Mouse (Mus musculus) heart, embryonic 13.5 days (tissue): ENCODE data around the gene Lbr. TPM values are rescaled to one million over a fixed set of nuclear protein-coding genes. Genes with fewer than 3 reads are reported as not detected.
A peak's percentile ranks its signal among the peaks of the same experiment; 100 is the strongest.

ENCODE experiments used
- ATAC-seq: fragments of 200-750 bp; cut with Nextera tagmentation; 2 replicates; pipeline ENCODE4 v1.8.0; 2017; ENCODE audit warnings: moderate TSS enrichment; ENCODE audit not compliant: insufficient number of reproducible peaks, low FRiP score, low TSS enrichment; ENCODE audit errors: extremely low read depth
- H3K27ac ChIP-seq: fragments of 300-500 bp; sonication (generic); replicated peaks from 2 replicates; pipeline ENCODE4 v1.5.1; 2015; ENCODE audit warnings: moderate library complexity, mild to moderate bottlenecking, inconsistent platforms
- H3K27me3 ChIP-seq: fragments of 300-500 bp; sonication (generic); replicated peaks from 2 replicates; pipeline ENCODE4 v1.6.1; 2015; ENCODE audit warnings: mild to moderate bottlenecking, inconsistent platforms
- H3K36me3 ChIP-seq: fragments of 300-500 bp; sonication (generic); 2 replicates; pipeline ENCODE4 v1.6.1; 2015; ENCODE audit warnings: mild to moderate bottlenecking, inconsistent platforms
- H3K4me1 ChIP-seq: fragments of 300-500 bp; sonication (generic); 2 replicates; pipeline ENCODE4 v1.6.1; 2015; ENCODE audit warnings: inconsistent platforms
- H3K4me2 ChIP-seq: fragments of 300-500 bp; sonication (generic); 2 replicates; pipeline ENCODE4 v1.6.1; 2015; ENCODE audit warnings: inconsistent platforms, mild to moderate bottlenecking, moderate library complexity
- H3K4me3 ChIP-seq: fragments of 300-500 bp; sonication (generic); 2 replicates; pipeline ENCODE4 v1.5.1; 2015; ENCODE audit warnings: moderate library complexity, mild to moderate bottlenecking, inconsistent platforms
- H3K9ac ChIP-seq: fragments of 300-500 bp; sonication (generic); 2 replicates; pipeline ENCODE4 v1.6.1; 2015; ENCODE audit warnings: inconsistent platforms, mild to moderate bottlenecking, moderate library complexity
- H3K9me3 ChIP-seq: fragments of 300-500 bp; sonication (generic); 2 replicates; pipeline ENCODE4 v1.6.1; 2016; ENCODE audit warnings: inconsistent platforms
- WGBS: fragments of 180-500 bp; shearing (Covaris S2); methylation state at CpG from one replicate; pipeline ENCODE4 v1.1.7; 2015; ENCODE audit warnings: mixed read lengths; 5-methylcytosine and 5-hydroxymethylcytosine counted together
- polyA plus RNA-seq: library from polyadenylated mRNA; unstranded; fragments of >200 nt; fragmentation: Nextera tagmentation; extraction: Ambion mirVana; gene quantifications from 2 replicates; pipeline ENCODE4 v1.2.1, GENCODE M21; 2015

Lbr gene
- polyA plus RNA-seq, 1 experiment from 2014 or later: 62.2 TPM

GRCm38 (mm10) chr1:181851521-181852310 lies 8.9 kb upstream of the Lbr start:
- no peaks in the 10 kb centered on the region for H3K36me3 ChIP-seq
- H3K4me1 ChIP-seq: peaks cover 27% of the 10 kb centered on the region
- H3K27me3 ChIP-seq: no peaks in the 10 kb centered on the region
- 53% methylated on average over 12 of the region's 12 CpGs for WGBS
- peak overlapping the region; percentile 69; the same call in 1 of the 2 replicates for H3K9ac ChIP-seq
- peak overlapping the region; percentile 67 for H3K4me2 ChIP-seq
- peak overlapping the region; percentile 29; the same call in 1 of the 2 replicates for H3K27ac ChIP-seq
- ATAC-seq: no peak
- no peak overlapping the region; the same call in 1 of the 2 replicates for H3K4me3 ChIP-seq
- H3K9me3 ChIP-seq: no peaks in the 10 kb centered on the region

- Histone ChIP-seq H3K27me3 (no peaks in the 10 kb centered on the region), H3K4me2 (no peak overlapping the region), H3K27ac (no peak overlapping the region), H3K9me3 (no peaks in the 10 kb centered on the region), H3K4me1 (peaks cover 27% of the 10 kb centered on the region), H3K9ac (no peak overlapping the region), H3K4me3 (no peak overlapping the region), H3K36me3 (no peaks in the 10 kb centered on the region)
- WGBS: 86% methylated on average over 4 of the region's 4 CpGs
- ATAC-seq: no peak
Measured at GRCm38 (mm10) chr1:181850441-181850840, 7.6 kb upstream of the Lbr start.

- Histone ChIP-seq H3K4me1 (peaks cover 25% of the 10 kb centered on the region), H3K27ac (no peak overlapping the region), H3K9me3 (no peaks in the 10 kb centered on the region), H3K9ac (no peak overlapping the region), H3K4me2 (no peak overlapping the region), H3K36me3 (no peaks in the 10 kb centered on the region), H3K4me3 (no peak overlapping the region), H3K27me3 (no peaks in the 10 kb centered on the region)
- ATAC-seq: no peak
- 83% methylated on average over 1 of the region's 1 CpGs for WGBS
Measured at GRCm38 (mm10) chr1:181848210-181848609, 5.4 kb upstream of the Lbr start.

- ATAC-seq: no peak
- WGBS: 84% methylated on average over 3 of the region's 3 CpGs
- no peaks in the 10 kb centered on the region for H3K27me3 ChIP-seq
Measured at GRCm38 (mm10) chr1:181847396-181847795, 4.5 kb upstream of the Lbr start.

GRCm38 (mm10) chr1:181845767-181846166 lies 2.9 kb upstream of the Lbr start:
- 78% methylated on average over 3 of the region's 3 CpGs for WGBS
- ATAC-seq: no peak
- H3K27ac ChIP-seq: no peak overlapping the region
- peaks cover 19% of the 10 kb centered on the region for H3K4me1 ChIP-seq
- H3K9me3 ChIP-seq: no peaks in the 10 kb centered on the region
- no peak overlapping the region for H3K9ac ChIP-seq
- no peak overlapping the region for H3K4me2 ChIP-seq
- no peak overlapping the region for H3K4me3 ChIP-seq
- no peaks in the 10 kb centered on the region for H3K27me3 ChIP-seq
- no peaks in the 10 kb centered on the region for H3K36me3 ChIP-seq

More at GRCm38 (mm10) chr1:181847396-181847795, 4.5 kb upstream of the Lbr start:
- H3K36me3 ChIP-seq: no peaks in the 10 kb centered on the region
- no peak overlapping the region for H3K4me2 ChIP-seq
- no peak overlapping the region for H3K4me3 ChIP-seq
- no peak overlapping the region for H3K27ac ChIP-seq
- peaks cover 22% of the 10 kb centered on the region for H3K4me1 ChIP-seq
- H3K9me3 ChIP-seq: no peaks in the 10 kb centered on the region
- H3K9ac ChIP-seq: no peak overlapping the region

- Histone ChIP-seq H3K4me2 (no peak overlapping the region), H3K36me3 (no peaks in the 10 kb centered on the region), H3K9me3 (no peaks in the 10 kb centered on the region), H3K4me3 (no peak overlapping the region), H3K27me3 (no peaks in the 10 kb centered on the region), H3K4me1 (peaks cover 26% of the 10 kb centered on the region), H3K27ac (no peak overlapping the region), H3K9ac (no peak overlapping the region)
- WGBS: 71% methylated on average over 15 of the region's 15 CpGs
- no peak for ATAC-seq
Measured at GRCm38 (mm10) chr1:181844874-181845547, 2.2 kb upstream of the Lbr start.

- H3K36me3 ChIP-seq: peaks cover 9% of the 10 kb centered on the region
- peak; percentile 97 for ATAC-seq
- peaks cover 41% of the 10 kb centered on the region for H3K4me1 ChIP-seq
- H3K27me3 ChIP-seq: no peaks in the 10 kb centered on the region
- peak overlapping the region; percentile 95 for H3K9ac ChIP-seq
- H3K4me3 ChIP-seq: peak overlapping the region; percentile 75
- peak overlapping the region; percentile 98 for H3K27ac ChIP-seq
- under 1% methylated on average over 105 of the region's 113 CpGs for WGBS
- H3K4me2 ChIP-seq: peak overlapping the region; percentile 91
- H3K9me3 ChIP-seq: no peaks in the 10 kb centered on the region
Measured at GRCm38 (mm10) chr1:181841864-181842672, 778 bp downstream of the Lbr start.

- H3K4me2 ChIP-seq: peak overlapping the region; percentile 91
- peak overlapping the region; percentile 75 for H3K4me3 ChIP-seq
- peaks cover 41% of the 10 kb centered on the region for H3K4me1 ChIP-seq
- H3K36me3 ChIP-seq: peaks cover 16% of the 10 kb centered on the region
- no peak for ATAC-seq
- H3K27me3 ChIP-seq: no peaks in the 10 kb centered on the region
- no peaks in the 10 kb centered on the region for H3K9me3 ChIP-seq
- peak overlapping the region; percentile 95 for H3K9ac ChIP-seq
- WGBS: under 1% methylated on average over 16 of the region's 16 CpGs
- peak overlapping the region; percentile 98 for H3K27ac ChIP-seq
Measured at GRCm38 (mm10) chr1:181841396-181841795, 1.4 kb downstream of the Lbr start.

- 7% methylated on average over 6 of the region's 6 CpGs for WGBS
- peak overlapping the region; percentile 71 for H3K9ac ChIP-seq
Measured at GRCm38 (mm10) chr1:181839746-181840366, 3.0 kb downstream of the Lbr start.

GRCm38 (mm10) chr1:181838111-181838510 lies 4.7 kb downstream of the Lbr start:
- no peak overlapping the region for H3K4me3 ChIP-seq
- H3K4me1 ChIP-seq: peaks cover 37% of the 10 kb centered on the region
- peaks cover 49% of the 10 kb centered on the region for H3K36me3 ChIP-seq
- no peak overlapping the region for H3K9ac ChIP-seq
- WGBS: 80% methylated on average over 5 of the region's 5 CpGs
- H3K4me2 ChIP-seq: no peak overlapping the region
- no peak overlapping the region for H3K27ac ChIP-seq
- H3K9me3 ChIP-seq: no peaks in the 10 kb centered on the region
- no peaks in the 10 kb centered on the region for H3K27me3 ChIP-seq
- ATAC-seq: no peak

More at GRCm38 (mm10) chr1:181839746-181840366, 3.0 kb downstream of the Lbr start:
- H3K27ac ChIP-seq: peak overlapping the region; percentile 24; the same call in 1 of the 2 replicates
- peaks cover 31% of the 10 kb centered on the region for H3K36me3 ChIP-seq
- no peak for ATAC-seq
- H3K4me2 ChIP-seq: peak overlapping the region; percentile 91
- H3K4me1 ChIP-seq: peaks cover 41% of the 10 kb centered on the region
- peak overlapping the region; percentile 75 for H3K4me3 ChIP-seq
- no peaks in the 10 kb centered on the region for H3K9me3 ChIP-seq
- no peaks in the 10 kb centered on the region for H3K27me3 ChIP-seq
